Mouse (Mus musculus) embryonic fibroblast, embryonic 13.5 days (primary cell): ENCODE measurements at regions not wholly inside any gene's neighbourhood (a gene's known extent, or its start where the extent isn't known, plus 50 kb on each side); places are given as distances from the start of the nearest gene placed in this dataset.

ENCODE experiments used
- CTCF ChIP-seq: IDR thresholded peaks from 2 replicates; pipeline ENCODE4 v1.5.1; 2011; ENCODE audit warnings: mild to moderate bottlenecking, control low read depth, low read length, moderate library complexity, borderline replicate concordance; ENCODE audit not compliant: insufficient read depth
- POLR2A ChIP-seq: IDR thresholded peaks from 2 replicates; pipeline ENCODE4 v1.6.1; 2011; ENCODE audit warnings: low read depth, mild to moderate bottlenecking, control low read depth, low read length, moderate library complexity

DNA sequence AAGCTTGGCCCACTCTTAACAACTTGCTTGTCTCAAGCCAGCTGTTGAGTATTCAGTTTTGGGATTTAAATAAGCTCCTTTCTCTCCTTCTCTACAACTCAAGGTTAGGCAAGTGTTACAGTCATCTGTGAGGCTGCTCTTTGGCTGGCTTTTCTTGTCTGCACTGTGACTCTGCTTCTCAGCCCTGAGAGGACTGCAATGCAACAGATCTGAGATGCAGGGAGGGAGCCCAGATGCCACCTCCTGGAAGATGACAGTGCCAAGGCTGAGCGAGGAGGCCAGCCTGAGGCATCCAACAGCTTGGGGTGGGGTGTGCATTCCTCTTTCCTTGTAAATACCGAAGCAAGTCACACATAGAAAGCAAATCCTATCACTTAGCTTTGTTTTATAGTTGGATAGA is 86.2 kb upstream of the Arhgap32 start:
- TF ChIP-seq CTCF (no peak), POLR2A (no peak)
